Mouse (Mus musculus) R1 (cell line): ENCODE measurements at regions not wholly inside any gene's neighbourhood (a gene's known extent, or its start where the extent isn't known, plus 50 kb on each side); places are given as distances from the start of the nearest gene placed in this dataset.

Experiments
- DNase-seq: peaks from one replicate; pipeline ENCODE4 v3.0.0-alpha.2; 2018; ENCODE audit warnings: low read depth, low spot score

DNA sequence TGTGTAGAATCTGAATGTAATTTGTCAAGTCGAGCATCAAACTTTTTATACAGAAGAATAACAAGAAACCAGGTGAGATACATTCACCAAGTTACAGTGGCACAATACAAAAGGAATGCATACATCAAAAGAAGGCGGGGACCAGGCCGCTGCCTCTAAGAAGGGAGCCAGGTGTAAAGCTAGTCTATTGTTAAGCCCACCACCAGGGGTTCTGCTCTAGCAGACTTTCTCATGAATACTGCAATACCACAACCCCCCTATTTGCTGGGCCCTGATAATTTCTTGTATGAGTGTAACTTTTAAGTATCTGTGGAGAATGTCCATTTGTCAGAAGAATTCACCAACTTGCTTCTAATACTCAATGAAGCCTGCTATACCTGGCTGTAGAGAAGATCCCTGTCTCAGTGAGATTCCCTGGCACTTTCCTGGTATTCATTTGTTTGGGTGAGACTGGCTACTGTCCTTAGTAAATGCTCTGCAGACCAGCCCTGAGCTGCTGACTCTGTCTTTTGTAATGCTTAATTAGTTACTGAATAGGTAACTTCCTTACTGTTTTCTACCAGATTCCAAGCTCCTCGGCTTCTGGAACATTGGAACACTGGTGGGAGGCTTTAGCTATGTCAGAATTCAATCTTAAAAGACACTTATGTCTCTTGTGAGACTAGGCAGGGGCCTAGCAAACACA is 335.7 kb downstream of the Tbl1xr1 start:
- DNase-seq, result peak; percentile 94

- DNase-seq, result no peak
These were observed 361.8 kb downstream of the Tbl1xr1 start for GRCm38 (mm10) chr3:22438027-22438780.

GRCm38 (mm10) chr3:22470542-22470941 is 394.1 kb downstream of the Tbl1xr1 start:
- DNase-seq, result no peak

DNA sequence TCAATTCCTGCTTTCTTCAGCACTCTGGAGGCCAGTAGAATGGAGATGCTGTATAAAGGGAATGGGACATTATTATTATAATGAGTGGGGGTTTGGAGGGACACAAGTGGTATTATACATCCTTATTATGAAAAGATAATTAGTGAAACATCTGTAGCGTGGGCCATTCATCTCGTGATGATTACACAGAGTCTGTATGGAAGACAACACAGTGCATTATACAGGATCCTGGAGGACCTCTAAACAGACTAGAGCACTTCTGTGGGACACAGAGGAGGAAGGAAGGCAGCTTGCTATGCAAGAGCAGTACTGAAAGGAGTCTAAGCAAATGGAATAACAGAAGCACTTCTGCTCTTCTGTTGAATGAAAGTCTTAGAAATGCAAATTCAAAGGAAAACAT is 416.1 kb downstream of the Tbl1xr1 start:
- DNase-seq, result no peak
